Mouse (Mus musculus): ENCODE data around the gene Mpped1. TPM values are rescaled to one million over a fixed set of nuclear protein-coding genes. Genes with fewer than 3 reads are reported as not detected.

Gene Mpped1
- polyA plus RNA-seq, 2 experiments, result 0.02 TPM; not detected in 1

GRCm38 (mm10) chr15:83848193-83848592 lies 68.9 kb downstream of the Mpped1 start:
- H3K27me3 ChIP-seq (ENCODE audit: control insufficient read depth, insufficient read depth, low read length), result no peaks in the 10 kb centered on the region
- DNase-seq (ENCODE audit: low read depth in 3 of 3, low spot score in 3 of 3), result no peak
- H3K9ac ChIP-seq (replicated peaks), result no peak overlapping the region
- ATAC-seq (ENCODE audit: insufficient read depth), result no peak
- no peak for TF ChIP-seq EP300 (IDR thresholded peaks at IDR 0.05; ENCODE audit: low read depth)
- TF ChIP-seq CTCF (IDR thresholded peaks at IDR 0.05; ENCODE audit: low read depth), result no peak
- H3K36me3 ChIP-seq (replicated peaks; ENCODE audit: control insufficient read depth, insufficient read depth, low read depth), result no peaks in the 10 kb centered on the region
- no peak overlapping the region for H3K4me3 ChIP-seq (ENCODE audit: insufficient read depth in 1 of 2, low read depth in 2 of 2, low read length in 2 of 2)
- H3K4me2 ChIP-seq (ENCODE audit: low read depth), result no peak overlapping the region
- H3K27ac ChIP-seq, result no peak overlapping the region
- WGBS (ENCODE audit: insufficient replicate concordance), result 64% methylated on average over 9 of the region's 9 CpGs
- H3K9me3 ChIP-seq (ENCODE audit: control insufficient read depth, low read length), result no peaks in the 10 kb centered on the region
- no peaks in the 10 kb centered on the region for H3K4me1 ChIP-seq (replicated peaks; ENCODE audit: control insufficient read depth in 2 of 2, insufficient read depth in 2 of 2, low read length in 1 of 2)

GRCm38 (mm10) chr15:83853400-83853811 lies 74.1 kb downstream of the Mpped1 start:
- WGBS (ENCODE audit: insufficient replicate concordance), result 36% methylated on average over 5 of the region's 5 CpGs
- Histone ChIP-seq H3K27ac (no peak overlapping the region), H3K4me2 (ENCODE audit: low read depth) (no peak overlapping the region), H3K36me3 (replicated peaks; ENCODE audit: control insufficient read depth, insufficient read depth, low read depth) (no peaks in the 10 kb centered on the region), H3K4me1 (replicated peaks; ENCODE audit: control insufficient read depth in 2 of 2, insufficient read depth in 2 of 2, low read length in 1 of 2) (no peaks in the 10 kb centered on the region), H3K4me3 (ENCODE audit: insufficient read depth in 1 of 2, low read depth in 2 of 2, low read length in 2 of 2) (no peak overlapping the region), H3K27me3 (ENCODE audit: control insufficient read depth, insufficient read depth, low read length) (no peaks in the 10 kb centered on the region), H3K9ac (replicated peaks) (no peak overlapping the region), H3K9me3 (ENCODE audit: control insufficient read depth, low read length) (no peaks in the 10 kb centered on the region)
- DNase-seq (ENCODE audit: low read depth in 3 of 3, low spot score in 3 of 3) (no peak), ATAC-seq (ENCODE audit: insufficient read depth) (no peak)
- TF ChIP-seq EP300 (IDR thresholded peaks at IDR 0.05; ENCODE audit: low read depth) (no peak), CTCF (IDR thresholded peaks at IDR 0.05; ENCODE audit: low read depth) (no peak)

GRCm38 (mm10) chr15:83857129-83857528 lies 77.9 kb downstream of the Mpped1 start:
- no peaks in the 10 kb centered on the region for H3K27me3 ChIP-seq (ENCODE audit: control insufficient read depth, insufficient read depth, low read length)
- no peak overlapping the region for H3K4me3 ChIP-seq (ENCODE audit: insufficient read depth in 1 of 2, low read depth in 2 of 2, low read length in 2 of 2)
- ATAC-seq (ENCODE audit: insufficient read depth), result no peak
- H3K27ac ChIP-seq, result no peak overlapping the region
- H3K9me3 ChIP-seq (ENCODE audit: control insufficient read depth, low read length), result no peaks in the 10 kb centered on the region
- no peak for DNase-seq (ENCODE audit: low read depth in 3 of 3, low spot score in 3 of 3)
- WGBS (ENCODE audit: insufficient replicate concordance), result 16% methylated on average over 8 of the region's 8 CpGs
- no peak overlapping the region for H3K4me2 ChIP-seq (ENCODE audit: low read depth)
- TF ChIP-seq CTCF (IDR thresholded peaks at IDR 0.05; ENCODE audit: low read depth), result peak; percentile 83
- no peak for TF ChIP-seq EP300 (IDR thresholded peaks at IDR 0.05; ENCODE audit: low read depth)
- no peak overlapping the region for H3K9ac ChIP-seq (replicated peaks)
- H3K4me1 ChIP-seq (replicated peaks; ENCODE audit: control insufficient read depth in 2 of 2, insufficient read depth in 2 of 2, low read length in 1 of 2), result no peaks in the 10 kb centered on the region
- no peaks in the 10 kb centered on the region for H3K36me3 ChIP-seq (replicated peaks; ENCODE audit: control insufficient read depth, insufficient read depth, low read depth)

- Histone ChIP-seq H3K4me2 (ENCODE audit: low read depth) (no peak overlapping the region), H3K9ac (replicated peaks) (no peak overlapping the region), H3K9me3 (ENCODE audit: control insufficient read depth, low read length) (no peaks in the 10 kb centered on the region), H3K36me3 (replicated peaks; ENCODE audit: control insufficient read depth, insufficient read depth, low read depth) (no peaks in the 10 kb centered on the region), H3K4me3 (ENCODE audit: insufficient read depth in 1 of 2, low read depth in 2 of 2, low read length in 2 of 2) (no peak overlapping the region), H3K4me1 (replicated peaks; ENCODE audit: control insufficient read depth in 2 of 2, insufficient read depth in 2 of 2, low read length in 1 of 2) (no peaks in the 10 kb centered on the region), H3K27me3 (ENCODE audit: control insufficient read depth, insufficient read depth, low read length) (no peaks in the 10 kb centered on the region), H3K27ac (no peak overlapping the region)
- 61% methylated on average over 5 of the region's 5 CpGs for WGBS (ENCODE audit: insufficient replicate concordance)
- ATAC-seq (ENCODE audit: insufficient read depth) (no peak), DNase-seq (ENCODE audit: low read depth in 3 of 3, low spot score in 3 of 3) (no peak)
- TF ChIP-seq CTCF (IDR thresholded peaks at IDR 0.05; ENCODE audit: low read depth), result no peak
- no peak for TF ChIP-seq EP300 (IDR thresholded peaks at IDR 0.05; ENCODE audit: low read depth)
These were observed 86.4 kb downstream of the Mpped1 start for GRCm38 (mm10) chr15:83865626-83866025.

GRCm38 (mm10) chr15:83870936-83871335 lies 91.7 kb downstream of the Mpped1 start:
- 10% methylated on average over 17 of the region's 17 CpGs for WGBS (ENCODE audit: insufficient replicate concordance)
- H3K27me3 ChIP-seq (ENCODE audit: control insufficient read depth, insufficient read depth, low read length), result no peaks in the 10 kb centered on the region
- H3K9ac ChIP-seq (replicated peaks), result no peak overlapping the region
- H3K36me3 ChIP-seq (replicated peaks; ENCODE audit: control insufficient read depth, insufficient read depth, low read depth), result no peaks in the 10 kb centered on the region
- H3K4me2 ChIP-seq (ENCODE audit: low read depth), result no peak overlapping the region
- DNase-seq (ENCODE audit: low read depth in 3 of 3, low spot score in 3 of 3) (no peak), ATAC-seq (ENCODE audit: insufficient read depth) (no peak)
- H3K4me3 ChIP-seq (ENCODE audit: insufficient read depth in 1 of 2, low read depth in 2 of 2, low read length in 2 of 2), result no peak overlapping the region
- H3K9me3 ChIP-seq (ENCODE audit: control insufficient read depth, low read length), result no peaks in the 10 kb centered on the region
- TF ChIP-seq CTCF (IDR thresholded peaks at IDR 0.05; ENCODE audit: low read depth) (no peak), EP300 (IDR thresholded peaks at IDR 0.05; ENCODE audit: low read depth) (no peak)
- H3K27ac ChIP-seq, result no peak overlapping the region
- H3K4me1 ChIP-seq (replicated peaks; ENCODE audit: control insufficient read depth in 2 of 2, insufficient read depth in 2 of 2, low read length in 1 of 2), result no peaks in the 10 kb centered on the region

All from liver, embryonic 14.5 days (tissue).